Mouse (Mus musculus): ENCODE results near the gene Srsf4.
A peak's percentile ranks its signal among the peaks of the same experiment; 100 is the strongest.

Srsf4 gene

DNA sequence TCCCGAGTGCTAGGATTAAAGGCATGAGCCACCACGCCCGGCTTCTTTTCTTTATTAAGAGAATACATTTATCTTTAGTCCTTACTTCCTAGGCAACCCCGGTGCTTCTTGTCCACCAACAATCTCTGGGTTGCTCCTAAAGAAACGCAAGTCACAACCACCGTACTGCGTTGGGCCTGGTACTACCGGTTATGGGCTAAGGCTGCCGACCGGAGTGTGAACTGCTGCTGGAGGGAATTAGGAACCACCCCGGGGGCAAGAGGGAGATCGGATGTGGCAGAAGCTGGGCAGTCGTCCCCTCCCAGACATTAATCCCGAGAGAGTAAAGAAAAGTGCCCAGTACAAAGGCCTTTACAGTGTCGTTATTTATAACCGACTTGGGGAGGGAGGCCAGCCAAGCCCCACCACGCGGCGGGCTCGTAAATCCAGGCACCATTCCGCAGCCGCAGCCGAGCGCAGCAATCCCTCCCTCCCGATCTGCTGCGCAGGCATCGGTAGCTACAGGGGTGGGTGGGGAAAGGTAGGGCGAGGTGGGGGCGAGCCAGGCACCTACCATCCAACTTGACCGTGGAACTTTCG is 41.6 kb downstream of the Srsf4 start:
- no peak for DNase-seq (ENCODE audit: low spot score)

DNA sequence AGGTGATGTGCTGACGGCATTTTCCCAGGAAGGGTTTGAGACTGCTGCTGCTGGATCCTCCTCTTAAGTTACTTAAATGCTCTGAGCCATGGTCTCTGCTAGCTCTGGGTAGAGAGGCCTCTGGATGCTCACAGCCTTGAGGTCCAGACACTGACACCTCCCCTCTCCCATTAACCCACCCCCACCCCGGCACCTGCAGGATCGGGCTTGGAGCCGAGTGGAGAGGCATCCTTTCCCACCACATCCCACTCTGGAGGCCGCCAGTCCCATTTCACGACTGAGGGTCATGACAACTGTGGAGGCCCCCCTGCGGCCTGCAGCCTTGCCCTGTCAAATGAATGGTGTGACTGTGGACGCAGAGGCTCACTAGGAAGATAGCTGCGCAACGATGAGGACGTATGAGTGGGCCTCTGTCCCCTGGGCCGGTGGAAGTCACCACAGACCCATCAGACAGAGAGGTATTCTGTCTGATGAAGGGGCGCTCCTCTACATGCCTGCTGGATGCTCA is 42.5 kb downstream of the Srsf4 start:
- no peak for DNase-seq (ENCODE audit: low spot score)

DNA sequence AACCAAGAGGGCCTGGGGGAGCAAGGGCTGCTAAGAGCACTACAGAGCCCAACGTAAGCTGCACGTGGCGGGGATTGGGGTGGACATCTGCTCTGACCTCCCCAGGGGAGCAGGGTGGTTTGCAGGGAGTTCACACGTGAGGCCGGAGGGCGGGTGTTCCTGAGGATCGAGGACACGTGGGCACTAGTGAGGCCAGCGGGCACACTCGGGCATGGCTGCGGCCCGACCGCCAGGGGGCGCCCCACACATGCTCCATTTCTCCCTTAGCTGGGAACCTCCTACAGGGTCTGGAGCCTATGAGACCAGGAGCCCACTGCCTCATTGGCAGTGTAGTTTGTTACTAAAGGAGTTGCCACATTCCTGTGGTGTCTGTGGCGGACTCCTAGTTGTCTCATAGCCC is 43.0 kb downstream of the Srsf4 start:
- DNase-seq (ENCODE audit: low spot score), result peak; percentile 74

DNA sequence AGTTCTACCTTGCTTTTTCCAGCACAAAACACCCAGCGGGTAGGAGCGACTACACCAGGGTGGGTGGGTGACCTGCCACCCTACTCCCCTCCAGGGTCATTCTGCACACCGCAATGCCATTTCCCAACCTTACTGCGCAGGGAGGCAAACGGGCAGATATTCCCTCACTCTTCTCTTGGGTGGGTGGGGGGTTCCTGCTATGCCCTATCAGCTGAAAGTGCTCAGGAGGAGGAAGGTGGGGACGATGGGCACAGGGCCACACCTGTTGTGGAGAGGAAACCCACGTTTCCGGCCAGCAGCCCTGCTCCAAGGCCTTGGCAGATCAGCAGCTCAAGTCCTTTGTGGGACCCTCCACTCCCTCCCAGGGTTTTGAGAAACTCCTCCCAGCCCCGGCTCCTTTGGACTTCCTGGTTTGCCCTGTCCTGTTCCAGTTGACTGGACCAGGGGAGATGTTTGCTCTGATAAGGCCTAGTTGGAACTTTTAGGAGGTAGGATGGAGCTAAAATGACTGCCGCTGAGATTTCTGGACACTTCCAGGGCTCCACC is 43.7 kb downstream of the Srsf4 start:
- no peak for DNase-seq (ENCODE audit: low spot score)

DNA sequence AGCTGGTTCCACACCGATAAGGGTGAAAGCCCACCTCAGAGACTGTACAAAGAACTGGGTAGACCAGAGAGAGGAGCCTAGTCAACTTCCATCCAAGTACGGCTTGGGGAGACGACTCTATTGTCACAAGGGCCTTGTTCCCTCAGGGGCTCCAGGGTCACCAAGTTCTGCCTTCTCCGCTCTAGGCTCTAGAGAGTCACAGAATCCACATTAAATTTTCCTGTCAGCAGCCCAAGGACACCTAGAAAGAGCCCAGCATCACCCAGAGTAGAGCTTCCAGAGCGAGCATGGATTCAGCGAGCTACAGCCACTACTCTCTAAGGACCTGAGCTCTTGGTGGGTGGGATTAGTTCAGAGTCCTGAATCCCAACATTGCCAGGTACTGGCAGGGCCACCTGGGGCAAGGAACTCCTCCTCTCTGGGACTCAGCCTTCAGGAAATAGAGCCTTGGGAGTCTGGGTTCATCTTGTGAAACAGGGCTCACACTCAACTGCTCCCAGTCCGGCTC is 44.7 kb downstream of the Srsf4 start:
- no peak for DNase-seq (ENCODE audit: low spot score)

DNA sequence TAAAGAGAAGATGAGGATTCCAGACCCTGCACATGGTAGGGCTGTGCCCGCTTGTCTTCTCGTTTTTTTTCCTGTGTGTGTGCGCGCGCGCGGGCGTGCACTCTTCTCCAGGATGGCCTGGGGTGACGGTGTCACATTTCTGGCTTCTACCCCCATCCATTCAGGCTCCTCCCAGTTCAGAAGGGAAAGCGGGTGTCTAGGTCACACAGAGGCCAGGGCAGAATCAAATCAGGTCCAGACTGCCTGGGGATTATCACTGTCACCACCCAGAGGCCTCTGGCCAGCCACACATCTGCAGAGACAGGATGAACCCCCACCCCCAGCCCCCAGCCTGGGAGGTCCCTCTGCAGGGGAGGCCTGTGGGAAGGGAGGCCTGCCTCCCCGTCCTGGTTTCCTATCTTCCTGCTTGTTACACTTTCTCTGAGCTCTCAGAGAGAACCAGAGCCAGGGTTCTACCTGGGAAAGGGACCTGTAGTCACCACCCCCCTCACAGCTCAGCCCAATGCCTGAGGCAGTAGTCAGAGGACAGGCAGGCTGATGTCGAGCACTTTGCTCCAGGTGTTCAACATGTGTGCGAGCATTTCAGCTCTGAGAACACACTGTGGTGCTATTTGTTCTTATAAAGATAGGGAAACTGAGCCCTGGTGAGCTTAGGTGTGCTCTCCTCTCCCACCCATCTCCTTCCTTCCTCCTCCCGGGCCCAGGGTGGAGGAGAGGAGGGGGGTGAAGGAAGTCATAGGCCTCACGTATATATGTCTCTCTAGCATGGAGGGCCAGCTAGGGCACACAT is 45.5 kb downstream of the Srsf4 start:
- no peak for DNase-seq (ENCODE audit: low spot score)

DNA sequence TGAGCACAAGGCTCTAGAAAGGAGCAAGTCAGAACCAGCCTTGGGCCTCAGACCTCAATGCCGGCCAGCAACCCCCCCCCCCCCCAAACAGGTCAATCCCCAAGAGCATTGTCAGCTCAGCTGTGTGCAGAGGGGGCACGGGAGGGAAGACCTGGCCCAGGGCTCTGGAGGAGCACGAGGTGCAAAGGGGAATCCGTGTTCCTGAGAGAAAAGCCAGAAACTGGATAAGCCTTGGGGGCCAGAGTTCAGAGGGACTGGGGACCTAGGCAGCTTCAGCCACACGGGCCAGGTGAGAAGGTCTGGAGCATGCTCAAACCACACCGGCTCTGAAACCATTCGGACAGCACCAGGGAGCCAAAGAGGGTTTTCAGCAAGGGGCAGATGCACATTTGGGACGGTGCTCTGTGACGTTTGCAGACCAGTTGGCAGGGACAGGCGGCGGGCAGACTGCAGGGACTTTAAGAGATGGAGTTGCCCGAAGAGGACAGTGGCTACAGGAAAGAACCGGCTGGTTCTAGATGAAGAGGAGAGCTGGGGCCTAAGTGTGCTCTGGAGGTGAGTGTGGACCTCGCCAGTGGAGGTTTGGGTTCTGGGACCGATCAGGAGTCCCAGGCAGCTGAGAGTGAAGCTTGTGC is 46.2 kb downstream of the Srsf4 start:
- no peak for DNase-seq (ENCODE audit: low spot score)

DNA sequence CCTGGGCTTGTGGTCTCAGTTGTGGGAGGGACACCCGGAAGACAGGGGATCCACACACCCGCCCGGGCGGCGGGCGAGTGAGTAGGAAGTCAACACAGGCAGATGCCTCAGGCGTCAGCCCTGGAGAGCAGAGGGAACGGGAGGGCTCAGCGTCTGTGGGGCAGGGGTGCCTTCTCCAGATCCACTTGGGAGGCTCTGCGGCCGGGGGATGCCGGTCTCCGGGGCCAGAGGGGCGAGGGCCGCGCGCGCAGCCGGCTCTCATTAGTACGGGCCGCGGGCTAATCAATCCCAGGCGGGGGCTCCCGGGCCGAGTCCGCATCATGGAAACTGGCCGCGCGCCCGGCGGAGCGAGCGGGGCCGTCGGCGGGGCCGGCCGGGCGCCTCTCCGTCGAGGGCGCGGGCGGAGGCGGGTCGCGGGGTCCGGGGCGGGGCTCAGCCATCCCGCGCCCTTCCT is 46.8 kb downstream of the Srsf4 start:
- DNase-seq (ENCODE audit: low spot score), result no peak

DNA sequence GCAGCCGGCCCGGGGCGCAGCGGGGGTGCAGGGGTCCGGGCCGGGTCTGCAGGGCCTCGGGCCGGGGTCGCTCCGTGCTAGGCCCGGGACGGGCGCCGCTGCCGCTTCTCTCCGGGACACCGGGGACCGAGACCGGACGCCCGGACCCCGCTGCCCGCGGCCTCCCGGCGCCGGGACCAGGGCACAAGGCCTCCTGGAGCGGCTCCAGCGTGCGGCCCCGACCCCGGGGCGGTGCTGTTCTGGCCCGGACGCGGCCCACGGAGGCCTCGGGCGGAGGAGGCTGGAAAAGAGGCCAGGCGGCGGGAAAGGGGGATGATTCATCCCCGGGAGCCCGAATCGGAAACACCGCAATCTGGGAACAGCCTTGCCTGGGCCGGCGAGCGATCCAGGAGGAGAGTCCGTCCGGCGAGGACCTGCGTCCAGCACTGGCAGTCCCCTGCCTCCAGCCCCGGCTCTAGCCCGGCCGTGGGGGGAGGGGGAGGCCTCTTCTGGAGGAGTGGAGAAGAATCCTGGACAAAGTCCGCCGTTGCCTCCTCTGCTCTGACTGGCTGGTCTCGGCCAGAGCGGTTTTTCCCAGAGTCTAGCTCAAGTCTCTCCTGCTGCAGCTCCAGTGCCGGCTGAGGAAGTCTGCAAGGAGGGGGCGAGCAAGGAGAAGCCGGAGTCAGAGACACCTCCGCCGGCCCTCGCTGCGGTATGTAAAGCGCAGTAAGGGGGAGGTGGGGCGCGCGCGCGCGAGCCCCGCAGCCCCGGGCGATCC is 47.4 kb downstream of the Srsf4 start:
- DNase-seq (ENCODE audit: low spot score), result no peak

DNA sequence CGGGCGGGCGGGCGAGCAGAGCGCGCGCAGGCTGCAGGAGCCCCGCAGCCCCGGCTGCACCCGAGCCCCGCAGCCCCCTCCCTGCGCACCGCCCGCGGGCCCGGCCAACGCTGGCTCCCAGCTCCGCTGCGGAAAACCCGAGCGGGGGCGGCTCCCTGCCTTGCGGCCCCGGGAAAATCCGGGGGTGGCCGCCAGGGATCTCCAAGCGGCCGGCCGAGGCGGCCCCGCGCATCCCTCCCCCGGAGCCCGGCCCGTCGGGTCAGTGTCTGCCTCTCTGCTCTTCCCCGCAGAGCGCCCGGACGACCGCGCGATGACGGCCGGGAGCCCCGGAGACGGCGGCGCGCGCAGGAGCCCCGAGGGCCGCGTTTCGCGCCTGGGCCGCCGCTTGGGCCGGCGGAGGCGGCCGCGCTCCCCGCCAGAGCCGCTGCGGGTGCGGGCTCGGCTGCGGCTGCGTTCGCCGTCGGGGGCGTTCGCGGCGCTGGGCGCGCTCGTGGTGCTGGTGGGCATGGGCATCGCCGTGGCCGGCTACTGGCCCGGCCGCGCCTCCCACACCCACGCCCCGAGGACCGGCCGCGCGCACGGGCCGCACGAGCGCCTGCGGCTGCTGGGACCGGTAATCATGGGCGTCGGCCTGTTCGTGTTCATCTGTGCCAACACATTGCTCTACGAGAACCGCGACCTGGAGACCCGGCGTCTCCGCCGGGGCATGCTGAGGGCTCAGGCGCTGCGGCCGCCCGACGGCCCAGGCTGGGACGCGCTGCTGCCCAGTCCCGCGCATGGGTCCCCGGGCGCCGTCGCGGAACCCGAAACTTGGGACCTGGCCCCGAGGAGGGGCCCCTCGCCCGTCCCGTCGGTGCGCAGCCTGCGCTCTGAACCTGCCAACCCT is 48.3 kb downstream of the Srsf4 start, which contains the start of gene Tmem200b:
Tmem200b (plus strand) TSS at position 311 of the 886 bp plus-strand sequence.
- DNase-seq (ENCODE audit: low spot score), result no peak

DNA sequence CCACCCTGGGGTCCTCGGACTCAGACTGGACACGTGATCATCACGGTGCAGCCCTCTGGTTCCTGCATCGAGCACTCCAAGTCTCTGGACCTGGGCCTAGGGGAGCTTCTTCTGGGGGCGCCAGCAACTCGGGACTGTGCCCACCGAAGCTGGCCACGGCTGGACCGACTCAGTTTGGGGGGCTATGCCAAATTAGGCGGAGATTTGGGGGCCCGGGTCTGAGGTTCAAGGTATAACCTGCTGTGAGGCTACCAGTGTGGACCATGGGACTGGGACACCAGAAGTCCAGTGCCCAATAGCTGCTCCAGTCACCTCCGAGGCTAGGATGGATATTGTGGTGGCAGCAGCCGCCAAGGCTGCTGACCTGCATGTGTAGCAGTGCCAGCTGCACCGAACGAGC is 49.0 kb downstream of the Srsf4 start:
- DNase-seq (ENCODE audit: low spot score), result no peak

DNA sequence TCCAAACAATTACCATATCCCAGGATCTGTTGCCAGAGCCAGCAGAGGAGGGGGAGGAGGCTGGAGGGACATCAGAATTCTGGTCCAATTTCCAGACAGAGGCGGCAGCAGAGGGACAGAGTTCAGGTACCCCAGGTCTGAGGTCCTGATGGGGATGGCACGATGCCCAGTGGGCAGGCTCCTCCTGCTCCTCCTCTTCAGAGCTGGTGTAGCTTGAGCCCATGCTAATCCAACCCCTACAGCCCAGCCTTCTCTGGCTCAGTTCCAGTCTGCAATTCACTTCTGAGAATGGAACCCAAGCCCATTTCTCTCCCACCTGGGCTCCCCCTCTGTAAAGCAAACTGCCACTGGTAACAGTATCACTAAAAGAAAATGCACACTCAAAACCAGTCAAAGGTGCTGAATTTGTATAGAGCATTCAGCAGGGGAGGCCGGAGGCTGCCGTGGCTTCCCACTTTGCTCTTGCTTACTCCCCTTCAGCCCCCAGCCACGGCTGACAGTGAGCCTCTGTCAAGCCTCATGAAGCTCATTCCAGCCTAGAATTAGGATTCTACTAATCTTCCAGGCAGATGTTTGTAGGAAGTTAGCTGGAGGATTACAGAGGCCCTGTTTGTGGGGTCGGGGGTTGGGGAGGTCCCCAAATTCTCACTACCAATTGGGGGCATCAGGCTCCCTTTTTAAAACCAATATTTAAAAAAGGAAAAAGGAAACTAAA is 50.8 kb downstream of the Srsf4 start:
- DNase-seq (ENCODE audit: low spot score), result no peak

DNA sequence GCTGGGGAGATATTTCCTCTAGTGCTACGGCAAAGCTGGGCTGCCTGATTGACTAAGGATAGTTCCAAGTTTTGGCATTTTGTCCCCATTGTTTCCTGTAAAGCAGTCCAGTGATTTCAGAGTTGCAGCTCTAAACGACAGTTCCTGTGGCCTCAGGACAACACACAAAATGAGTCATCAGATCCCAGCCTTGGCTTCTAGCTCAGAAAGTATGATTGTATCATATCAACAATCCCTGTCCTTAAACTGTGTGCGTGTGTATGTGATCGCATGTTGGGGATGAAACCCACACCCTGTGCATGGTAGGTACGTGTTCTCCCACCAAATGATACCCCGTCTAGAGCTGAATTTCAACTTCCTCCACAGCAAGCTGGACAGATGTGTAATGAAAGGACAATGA is 55.7 kb downstream of the Srsf4 start:
- no peak for DNase-seq (ENCODE audit: low spot score)

DNA sequence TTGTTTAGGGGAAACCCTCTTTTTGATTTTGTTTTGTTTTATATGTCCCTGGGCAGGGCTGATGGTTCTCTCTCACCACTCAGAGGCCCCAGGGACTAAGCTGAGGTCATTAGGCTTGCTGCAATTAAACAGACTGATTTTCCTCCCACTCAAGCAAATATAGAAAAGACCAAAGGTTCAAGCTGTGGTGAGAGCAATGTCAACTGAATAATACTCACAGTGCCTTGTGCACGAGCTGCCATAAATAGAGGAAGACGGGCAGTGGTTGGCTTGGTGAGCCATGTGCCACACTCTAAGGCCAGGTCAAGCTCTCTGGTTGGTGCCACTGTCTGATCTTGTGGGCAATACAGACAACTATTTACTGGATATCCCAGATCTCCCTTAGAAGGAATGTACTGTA is 66.0 kb downstream of the Srsf4 start:
- DNase-seq (ENCODE audit: low spot score), result no peak

DNA sequence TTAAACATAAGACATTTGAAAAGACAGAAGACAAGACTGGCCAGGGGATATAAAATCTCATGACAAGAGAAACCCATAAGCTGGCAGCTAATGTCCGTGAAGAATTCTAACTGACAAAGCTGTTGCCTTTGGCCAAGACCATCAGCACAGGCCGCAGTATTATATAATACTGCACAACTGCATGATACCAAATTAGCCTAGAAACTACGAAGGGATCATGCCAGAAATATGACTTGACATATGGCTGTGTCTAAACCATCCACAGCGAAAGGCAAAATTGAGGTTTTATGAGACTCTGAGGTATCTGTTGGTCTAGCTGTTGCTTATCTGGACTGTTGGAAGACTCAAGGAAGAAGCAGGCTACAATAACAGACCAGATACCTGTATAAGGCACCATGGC is 67.4 kb downstream of the Srsf4 start:
- DNase-seq (ENCODE audit: low spot score), result no peak

DNA sequence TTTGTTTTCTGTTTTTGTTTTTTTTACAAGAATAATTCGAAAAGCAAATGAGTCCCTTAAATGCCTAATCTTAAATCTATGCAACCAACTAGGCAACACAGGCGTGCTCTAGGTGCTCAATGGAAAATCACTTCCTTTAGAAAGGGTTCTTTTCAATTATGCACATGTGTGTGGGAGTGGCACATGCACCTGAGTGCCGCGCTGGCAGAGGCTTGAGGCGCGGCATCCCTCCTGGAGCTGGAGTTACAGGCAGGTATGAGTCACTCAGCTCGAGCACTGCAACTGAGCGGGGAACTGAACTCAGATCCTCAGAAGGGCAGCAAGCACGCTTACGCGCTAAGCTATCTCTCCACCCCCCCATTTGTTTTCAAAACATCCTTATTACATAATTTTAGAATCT is 74.4 kb downstream of the Srsf4 start:
- DNase-seq (ENCODE audit: low spot score), result no peak

DNA sequence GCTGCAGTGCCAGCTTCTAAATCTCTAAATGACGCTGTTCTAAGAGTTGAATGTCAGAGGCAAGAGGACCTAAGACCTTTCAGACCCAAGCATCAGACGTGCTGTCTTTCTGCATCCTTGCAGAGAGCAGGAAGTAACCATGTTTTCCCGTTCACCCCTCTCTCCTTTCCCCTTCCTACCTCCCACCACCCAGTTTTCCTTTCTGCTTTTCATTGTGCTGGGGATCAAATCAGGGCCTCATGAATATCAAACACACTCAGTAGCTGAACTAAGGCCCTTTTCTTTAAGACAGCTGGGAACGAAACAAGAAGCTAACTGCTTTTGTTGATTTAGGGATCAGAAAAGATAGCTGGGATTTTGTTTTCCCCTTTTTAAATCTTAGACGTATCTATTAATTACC is 76.5 kb downstream of the Srsf4 start:
- no peak for DNase-seq (ENCODE audit: low spot score)

DNA sequence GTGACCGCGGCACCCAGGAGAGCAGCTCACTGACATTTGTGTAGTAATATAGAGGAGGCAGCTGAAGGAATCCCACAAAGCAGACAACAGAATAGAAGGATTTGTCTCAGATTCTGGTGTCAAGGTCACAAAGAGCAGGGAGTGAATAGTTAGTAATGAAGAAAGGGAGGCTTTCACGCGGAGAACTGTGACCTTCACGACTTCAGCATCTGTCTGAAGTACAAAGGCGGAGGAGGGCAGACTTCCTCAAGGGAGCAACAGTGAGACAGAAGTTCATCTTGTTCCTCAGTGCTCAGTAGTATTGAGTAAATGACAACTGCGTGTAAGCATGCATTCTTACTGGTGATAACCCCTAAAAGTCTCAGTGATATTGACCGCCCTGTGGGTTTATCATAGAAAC is 77.2 kb downstream of the Srsf4 start:
- no peak for DNase-seq (ENCODE audit: low spot score)

Measured in layer of hippocampus, adult 11-12 months (tissue).